Mouse (Mus musculus): Measurements from ENCODE around the gene Pacrg.

DNA sequence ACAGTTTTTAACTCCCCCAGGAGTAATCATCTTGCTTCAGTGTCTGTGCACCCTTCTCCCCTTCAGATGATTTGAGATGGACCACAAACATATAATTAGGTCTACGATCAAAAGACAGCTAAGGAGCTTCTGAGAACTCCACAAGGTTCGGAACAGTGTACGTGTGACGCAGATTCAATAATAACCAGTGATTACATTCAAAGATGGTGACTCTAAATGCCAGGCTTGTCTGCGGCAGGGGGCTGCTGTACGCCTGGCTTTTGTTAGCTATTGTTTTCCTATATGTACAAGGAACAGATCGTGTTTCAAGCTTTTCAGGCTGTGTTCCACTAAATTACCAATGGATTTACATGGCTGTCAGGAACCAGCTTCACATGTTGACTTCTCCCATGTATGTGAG is 264.8 kb downstream of the Pacrg start:
- TF ChIP-seq CTCF (IDR thresholded peaks at IDR 0.05; ENCODE audit: low read depth) (no peak), EP300 (optimal IDR thresholded peaks at IDR 0.05) (no peak)

Measured in stomach, postnatal 0 days (tissue).